Mouse (Mus musculus) embryo, embryonic 11.5 days (tissue): ENCODE measurements around the gene Cyp26a1.

Source experiments
- DNase-seq: peaks from one replicate; pipeline ENCODE4 v3.0.0-alpha.2; 2012; ENCODE audit warnings: low read depth, low spot score

Gene Cyp26a1

DNA sequence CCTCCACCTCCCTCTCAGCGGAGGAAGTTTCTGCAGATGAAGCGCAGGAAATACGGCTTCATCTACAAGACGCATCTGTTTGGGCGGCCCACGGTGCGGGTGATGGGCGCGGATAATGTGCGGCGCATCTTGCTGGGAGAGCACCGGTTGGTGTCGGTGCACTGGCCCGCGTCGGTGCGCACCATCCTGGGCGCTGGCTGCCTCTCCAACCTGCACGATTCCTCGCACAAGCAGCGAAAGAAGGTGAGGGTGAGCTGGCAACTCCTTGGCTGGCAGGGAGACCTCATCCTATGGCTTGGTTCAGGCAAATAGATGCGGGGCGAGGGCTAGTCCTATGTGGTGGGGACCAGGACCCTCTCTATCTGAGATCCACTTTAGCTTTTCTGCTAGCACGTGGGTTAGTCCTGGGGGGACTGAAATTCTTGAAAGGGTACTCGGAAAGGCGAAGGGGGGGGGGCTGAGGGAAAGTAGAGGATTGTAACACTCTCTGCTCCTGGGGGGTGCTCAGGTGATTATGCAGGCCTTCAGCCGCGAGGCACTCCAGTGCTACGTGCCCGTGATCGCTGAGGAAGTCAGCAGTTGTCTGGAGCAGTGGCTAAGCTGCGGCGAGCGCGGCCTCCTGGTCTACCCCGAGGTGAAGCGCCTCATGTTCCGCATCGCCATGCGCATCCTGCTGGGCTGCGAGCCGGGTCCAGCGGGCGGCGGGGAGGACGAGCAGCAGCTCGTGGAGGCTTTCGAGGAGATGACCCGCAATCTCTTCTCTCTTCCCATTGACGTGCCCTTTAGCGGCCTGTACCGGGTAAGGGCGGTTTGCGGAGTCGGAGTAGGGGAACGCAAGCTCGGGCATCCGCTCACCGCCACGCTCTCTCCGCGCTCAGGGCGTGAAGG is 919 bp downstream of the Cyp26a1 start:
- DNase-seq = no peak

DNA sequence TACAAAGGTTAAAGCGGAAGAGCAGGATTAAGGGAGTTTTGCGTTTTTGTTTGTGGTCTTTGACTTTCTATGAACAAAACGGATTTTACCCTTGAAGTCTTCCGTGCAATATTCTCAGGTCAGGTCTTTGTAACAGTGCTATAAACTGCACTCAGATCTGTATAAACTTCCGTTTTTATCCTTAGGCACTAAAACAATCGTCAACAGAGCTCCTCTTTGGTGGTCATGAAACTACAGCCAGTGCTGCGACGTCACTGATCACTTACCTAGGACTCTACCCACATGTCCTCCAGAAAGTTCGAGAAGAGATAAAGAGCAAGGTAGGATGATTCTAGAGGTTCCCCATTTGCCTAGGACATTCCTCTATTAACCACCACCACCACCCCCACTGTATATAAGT is 2.1 kb downstream of the Cyp26a1 start:
- no peak for DNase-seq

DNA sequence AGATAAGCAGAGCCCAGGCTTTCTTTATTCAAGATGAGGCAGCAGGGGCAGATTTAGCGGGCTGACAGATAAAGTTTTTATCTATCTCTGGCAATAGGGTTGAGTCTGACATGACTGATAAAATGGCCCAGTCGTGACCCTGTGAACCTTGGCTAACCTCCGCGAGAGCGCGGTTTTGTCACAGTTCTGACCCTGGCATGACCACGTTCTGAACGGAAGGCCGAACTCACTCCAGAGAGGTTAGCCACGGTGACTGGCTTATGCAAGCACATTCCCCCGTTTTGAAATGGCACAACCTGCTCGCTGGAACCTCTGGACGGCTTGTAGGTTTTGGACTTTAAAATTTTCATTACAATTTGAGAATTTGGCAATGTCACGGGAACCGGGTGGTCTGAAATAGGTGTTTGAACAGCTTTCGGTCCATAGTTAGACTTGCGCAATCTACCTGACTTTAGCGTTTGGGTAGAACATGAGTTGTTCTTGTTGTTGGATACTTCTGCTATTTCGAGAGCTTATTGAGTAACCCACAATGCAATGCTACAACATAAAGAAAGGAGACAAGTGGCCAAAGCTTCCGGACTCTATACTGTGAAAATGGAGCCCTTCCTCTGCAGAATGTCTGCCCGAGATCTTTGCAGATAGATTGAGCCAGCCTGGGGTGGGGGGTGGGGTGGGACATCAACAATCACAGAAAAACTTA is 4.9 kb downstream of the Cyp26a1 start:
- DNase-seq = no peak

DNA sequence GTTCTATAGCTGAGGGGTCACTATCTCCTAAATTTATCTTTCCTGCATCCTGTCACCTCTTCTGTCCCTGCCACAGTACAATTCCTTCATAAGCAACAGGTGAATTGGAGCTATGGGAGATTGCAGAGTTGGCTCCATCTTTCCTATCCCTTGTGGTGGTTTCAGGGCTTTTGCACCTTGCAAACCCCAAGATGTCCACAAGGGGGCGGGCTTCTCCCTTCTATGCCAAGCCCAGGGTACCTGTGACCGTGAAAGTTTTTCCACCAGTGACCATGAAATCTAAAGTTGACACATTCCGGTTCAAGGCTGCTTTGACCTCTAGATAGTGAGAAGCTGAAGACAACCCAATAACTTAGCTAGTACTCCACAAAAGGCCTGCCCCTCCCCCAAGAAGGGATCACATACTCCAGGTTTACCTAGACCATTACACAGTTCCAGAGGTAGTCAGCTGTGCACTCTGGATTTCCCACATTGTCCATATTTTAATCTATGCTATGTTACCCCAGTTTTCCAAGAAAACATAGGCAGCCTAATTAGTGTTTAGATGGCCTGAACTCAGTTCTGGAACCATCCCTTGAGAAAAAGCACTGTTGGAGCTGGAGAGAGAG is 6.4 kb downstream of the Cyp26a1 start:
- DNase-seq = no peak

- no peak for DNase-seq
Observed at GRCm38 (mm10) chr19:37705722-37706121, 8.1 kb downstream of the Cyp26a1 start.

GRCm38 (mm10) chr19:37714681-37715080 is 17.1 kb downstream of the Cyp26a1 start:
- DNase-seq = no peak

GRCm38 (mm10) chr19:37715980-37716379 is 18.4 kb downstream of the Cyp26a1 start:
- no peak for DNase-seq

GRCm38 (mm10) chr19:37716524-37717175 is 19.1 kb downstream of the Cyp26a1 start:
- DNase-seq = no peak

GRCm38 (mm10) chr19:37719166-37719565 is 21.6 kb downstream of the Cyp26a1 start:
- DNase-seq = no peak

DNA sequence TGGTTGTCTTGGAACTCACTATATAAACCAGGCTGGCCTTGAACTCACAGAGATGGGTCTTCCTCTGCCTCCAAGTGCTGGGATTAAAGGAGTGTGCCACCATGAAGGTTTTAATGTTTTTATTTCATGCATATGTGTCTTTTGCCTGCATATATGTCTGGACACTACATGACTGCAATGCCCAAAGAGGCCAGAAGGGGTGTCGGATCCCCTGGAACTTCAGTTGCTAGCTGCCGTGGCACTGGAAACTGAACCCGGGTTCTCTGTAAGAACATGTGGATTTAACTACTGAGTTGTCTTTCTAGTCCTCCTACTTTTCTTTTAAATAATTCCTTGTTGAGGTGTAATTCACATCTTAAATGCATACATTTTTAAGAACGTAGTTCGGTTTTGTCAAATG is 27.0 kb downstream of the Cyp26a1 start:
- no peak for DNase-seq

DNA sequence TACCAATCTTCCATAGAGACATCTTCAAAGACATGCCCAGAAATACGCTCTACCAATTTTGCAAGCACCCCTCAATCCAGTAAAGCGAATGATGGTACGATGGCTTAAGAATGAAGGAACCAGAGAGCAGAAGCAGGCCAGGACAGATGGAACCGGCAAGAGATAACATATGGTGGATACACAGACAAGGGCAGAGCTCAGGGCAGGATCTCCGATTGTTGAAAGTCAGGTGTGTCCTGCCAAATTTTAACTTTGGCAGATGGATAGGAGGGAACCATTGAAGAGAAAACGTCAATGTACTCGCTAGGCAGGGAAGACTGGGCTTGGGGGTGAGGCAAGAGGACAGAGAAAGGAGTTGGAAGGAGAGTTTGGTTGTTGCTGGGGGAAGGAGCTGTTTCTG is 29.0 kb downstream of the Cyp26a1 start:
- no peak for DNase-seq

DNA sequence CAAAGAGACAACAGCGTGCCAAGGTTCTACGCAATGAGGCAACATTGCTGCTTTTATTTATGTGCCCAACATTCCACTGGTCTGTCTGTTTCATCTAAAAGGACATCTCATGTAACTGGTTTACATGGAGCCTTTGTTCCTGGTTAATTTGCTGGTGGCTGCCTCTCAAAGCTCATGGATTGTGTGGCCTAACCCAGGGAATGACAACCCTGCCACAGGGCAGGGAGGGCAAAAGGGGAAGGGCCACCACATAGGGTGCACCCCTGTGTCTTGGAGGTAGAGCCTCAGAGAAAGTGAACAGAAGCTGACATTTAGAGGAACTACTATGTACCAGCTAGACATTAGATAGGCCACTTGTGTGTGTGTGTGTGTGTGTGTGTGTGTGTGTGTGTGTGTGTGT is 29.8 kb downstream of the Cyp26a1 start:
- DNase-seq = no peak

- DNase-seq = no peak
Observed at GRCm38 (mm10) chr19:37735426-37735825, 37.8 kb downstream of the Cyp26a1 start.

DNA sequence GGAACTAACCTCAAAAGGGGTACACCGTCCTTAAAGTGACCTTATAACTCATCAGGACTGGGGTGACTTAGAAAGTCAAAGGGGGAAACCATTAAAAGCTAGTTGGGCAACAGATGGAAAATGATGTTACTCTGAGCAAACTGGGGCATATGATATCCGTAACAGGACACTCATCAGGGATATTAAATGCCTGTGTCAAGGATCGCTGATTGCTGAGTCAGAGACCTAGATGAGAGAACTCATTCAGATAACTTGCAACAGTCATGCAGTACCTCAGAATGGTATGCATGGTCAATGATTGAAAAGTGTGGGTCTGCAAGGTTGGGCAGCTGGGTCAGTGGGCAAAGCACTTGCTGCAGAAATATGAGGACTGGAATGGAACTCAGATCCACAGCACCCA is 41.0 kb downstream of the Cyp26a1 start:
- no peak for DNase-seq

- DNase-seq = no peak
Observed at GRCm38 (mm10) chr19:37740043-37740442, 42.4 kb downstream of the Cyp26a1 start.
